In the genomic region with DNA sequence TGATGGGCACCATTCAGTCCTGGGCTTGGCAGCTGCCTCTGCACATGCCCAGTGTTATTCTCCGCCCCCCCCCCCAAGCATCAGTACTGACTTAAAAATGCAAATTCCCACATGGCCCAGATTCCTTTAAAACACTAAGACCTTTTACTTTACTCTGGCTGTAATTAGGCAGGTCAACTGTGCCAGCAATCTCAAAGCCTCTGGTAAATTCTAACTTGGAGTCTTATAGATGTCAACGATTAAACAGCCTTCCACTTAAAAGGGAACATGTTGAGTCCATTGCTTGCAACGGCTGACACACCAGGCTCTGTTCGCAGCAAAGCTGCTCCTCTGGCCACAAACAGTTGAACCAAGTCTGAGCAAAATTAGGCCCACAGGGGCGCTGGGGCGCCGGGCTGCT, we compare ENCODE assay signal across 19 mouse cellular contexts. TPM values are rescaled to one million over a fixed set of nuclear protein-coding genes. Genes with fewer than 3 reads are reported as not detected.
DNase-seq lines count a peak whose midpoint lies in the region; ATAC-seq and TF ChIP-seq lines count a peak whose summit lies in the region.
"Had no signal": no experiment of that assay in that cellular context is flagged by ENCODE, and none has a peak within 500 bp of the region (broad histone marks: within the 10 kb centered on the region; RNA-seq: fewer than 3 reads in every experiment).

No protein-coding gene starts in this region.

- peak; percentile 42 for DNase-seq in kidney, adult 11 months
- no peak for DNase-seq in CH12.LX (ENCODE audit: extremely low read depth)
- DNase-seq in brain, embryonic 14.5 days (ENCODE audit: low read depth), result peak; percentile 44
- DNase-seq in kidney, postnatal 14 days, result peak; percentile 47
- no peak for DNase-seq in spleen, postnatal 10 days (ENCODE audit: low spot score in 2 of 2)
- DNase-seq: adrenal gland, postnatal 14 days; cerebellum, adult 18-20 months; cerebellum, adult 9-11 months; cerebellum, postnatal 36 days; gastrocnemius, adult 2 months; gastrocnemius, postnatal 25 days; heart, postnatal 10 days; heart, postnatal 4 days had no signal

- H3K4me3 ChIP-seq in kidney, embryonic 15.5 days (replicated peaks), result no peak overlapping the region
- H3K4me3 ChIP-seq in CH12.LX (replicated peaks in 1 of 3; ENCODE audit: low read depth in 2 of 3, low read length in 2 of 3, poor library complexity in 1 of 3), result no peak overlapping the region
- H3K4me3 ChIP-seq: embryonic facial prominence, embryonic 13.5 days; gastrocnemius, adult 2 months; heart, embryonic 10.5 days; hindbrain, embryonic 12.5 days had no signal

- TF ChIP-seq EP300 in CH12.LX (IDR thresholded peaks at IDR 0.05; ENCODE audit: low read length), result no peak

- TF ChIP-seq RAD21 in CH12.LX (IDR thresholded peaks at IDR 0.05; ENCODE audit: low read depth, low read length), result no peak

- H3K9ac ChIP-seq in kidney, embryonic 15.5 days, result no peak overlapping the region
- no peak overlapping the region for H3K9ac ChIP-seq in CH12.LX (ENCODE audit: insufficient read depth, low read depth)
- H3K9ac ChIP-seq: embryonic facial prominence, embryonic 13.5 days; hindbrain, embryonic 12.5 days had no signal

- no peak overlapping the region for H3K4me2 ChIP-seq in kidney, embryonic 15.5 days
- no peak overlapping the region for H3K4me2 ChIP-seq in CH12.LX (ENCODE audit: insufficient read depth, low read depth, poor library complexity, severe bottlenecking)
- H3K4me2 ChIP-seq: embryonic facial prominence, embryonic 13.5 days; hindbrain, embryonic 12.5 days had no signal

- WGBS in kidney, embryonic 15.5 days, result 86% methylated on average over 7 of the region's 7 CpGs

- no peaks in the 10 kb centered on the region for H3K27me3 ChIP-seq in kidney, embryonic 15.5 days
- no peaks in the 10 kb centered on the region for H3K27me3 ChIP-seq in CH12.LX (replicated peaks)
- H3K27me3 ChIP-seq: embryonic facial prominence, embryonic 13.5 days; hindbrain, embryonic 12.5 days had no signal

- dilution Hi-C loops in CH12.LX (cut with MboI; ENCODE audit: extremely low pct_ligation_motif_present, extremely low pct_unique_long_range_greater_than_20kb, low sequenced_read_pairs), result no loop called here

- peaks cover 90% of the 10 kb centered on the region for H3K36me3 ChIP-seq in kidney, embryonic 15.5 days
- H3K36me3 ChIP-seq in CH12.LX (replicated peaks in 1 of 2; ENCODE audit: control insufficient read depth in 1 of 2, insufficient read depth in 1 of 2, low read length in 1 of 2), result peaks cover 86 to 91% of the 10 kb centered on the region in 2 experiments

- TF ChIP-seq POLR2A in CH12.LX (IDR thresholded peaks at IDR 0.05; ENCODE audit: low read depth, low read length), result no peak
- no peak for TF ChIP-seq POLR2A in brain, embryonic 14.5 days (IDR thresholded peaks at IDR 0.05; ENCODE audit: borderline replicate concordance, extremely low read depth, insufficient read depth, insufficient read length, poor library complexity, severe bottlenecking)

- no peak for ATAC-seq in kidney, embryonic 15.5 days (replicated peaks; ENCODE audit: low FRiP score)
- ATAC-seq: hindbrain, embryonic 16.5 days; inflammation-experienced regulatory T-cells, adult 6 months had no signal

- in situ Hi-C loops in CH12.LX (cut with MboI; ENCODE audit: low pct_ligation_motif_present, low pct_unique_long_range_greater_than_20kb, low sequenced_read_pairs), result no loop called here

- H3K79me2 ChIP-seq in CH12.LX (replicated peaks; ENCODE audit: control insufficient read depth, extremely low read depth, insufficient read depth, poor library complexity, severe bottlenecking), result no peaks in the 10 kb centered on the region

- no peaks in the 10 kb centered on the region for H3K9me3 ChIP-seq in kidney, embryonic 15.5 days (replicated peaks)
- no peaks in the 10 kb centered on the region for H3K9me3 ChIP-seq in CH12.LX (replicated peaks; ENCODE audit: low read length)
- H3K9me3 ChIP-seq: embryonic facial prominence, embryonic 13.5 days; heart, embryonic 10.5 days; hindbrain, embryonic 12.5 days had no signal

- no peak overlapping the region for H3K27ac ChIP-seq in kidney, embryonic 15.5 days
- H3K27ac ChIP-seq in CH12.LX (ENCODE audit: insufficient read depth, low read depth), result no peak overlapping the region
- H3K27ac ChIP-seq: embryonic facial prominence, embryonic 13.5 days; gastrocnemius, adult 2 months; heart, embryonic 10.5 days; hindbrain, embryonic 12.5 days had no signal

- H3K4me1 ChIP-seq in kidney, embryonic 15.5 days, result peaks cover 7% of the 10 kb centered on the region
- peaks cover 12 to 88% of the 10 kb centered on the region in 2 experiments for H3K4me1 ChIP-seq in CH12.LX (ENCODE audit: control insufficient read depth in 1 of 2, insufficient read depth in 2 of 2)
- H3K4me1 ChIP-seq: embryonic facial prominence, embryonic 13.5 days; hindbrain, embryonic 12.5 days had no signal

- TF ChIP-seq CTCF in CH12.LX (conservative IDR thresholded peaks at IDR 0.05 in 1 of 2, IDR thresholded peaks at IDR 0.05 in 1 of 2; ENCODE audit: low read depth in 2 of 2, low read length in 2 of 2), result no peak
- no peak for TF ChIP-seq CTCF in brain, embryonic 14.5 days (IDR thresholded peaks at IDR 0.05; ENCODE audit: borderline replicate concordance, extremely low read depth, insufficient read depth, insufficient read length)

TF ChIP-seq in CH12.LX, 34 proteins besides CTCF, POLR2A, EP300 and RAD21:
- no peak for TF ChIP-seq MAFK (IDR thresholded peaks at IDR 0.05; ENCODE audit: insufficient replicate concordance, low read length)
- peak; percentile 43; the same call in 1 of the 2 replicates for TF ChIP-seq NRF1 (IDR thresholded peaks at IDR 0.05; ENCODE audit: low read depth, low read length)
TF ChIP-seq in CH12.LX: peak in this region for 1.

RNA-seq across cellular contexts. Expression of a gene that starts 49.9 kb away (rescaled TPM):
- 19.1 and 22.7 TPM in 2 replicates for polyA plus RNA-seq in kidney, embryonic 15.5 days (2015; fragmentation: Nextera tagmentation; extraction: Ambion mirVana)
- total RNA-seq in CH12.LX (2012; rRNA removed) (10.1 and 13.8 TPM in 2 replicates), CH12.LX (2014; rRNA removed) (2.5 and 3.4 TPM in 2 replicates)
- 11.0 and 12.0 TPM in 2 replicates for polyA plus RNA-seq in CH12.LX (2012; ENCODE audit: insufficient read length, low read depth)
- 41.8 and 42.5 TPM in 2 replicates for polyA plus RNA-seq in brain, embryonic 14.5 days (2012; rRNA removed)

RNA-seq across cellular contexts. Expression of a gene that starts 50.0 kb away (rescaled TPM):
- 55.2 and 60.5 TPM in 2 replicates for polyA plus RNA-seq in kidney, embryonic 15.5 days (2015; fragmentation: Nextera tagmentation; extraction: Ambion mirVana)
- 43.2 and 49.0 TPM in 2 replicates for total RNA-seq in CH12.LX (2012; rRNA removed)
- 40.5 and 43.4 TPM in 2 replicates for total RNA-seq in CH12.LX (2014; rRNA removed)
- 68.1 and 94.0 TPM in 2 replicates for polyA plus RNA-seq in CH12.LX (2012; ENCODE audit: insufficient read length, low read depth)
- polyA plus RNA-seq in brain, embryonic 14.5 days (2012; rRNA removed), result 69.0 and 72.0 TPM in 2 replicates

Comparison
In these comparisons a context has a peak if more than half of its experiments do, and no peak if none do; other contexts are left out.
1. DNase-seq: peak in kidney, adult 11 months (single experiment), brain, embryonic 14.5 days (single experiment) and kidney, postnatal 14 days (single experiment); none in CH12.LX (single experiment) and spleen, postnatal 10 days (0 of 2).